Mouse (Mus musculus) ES-E14 (cell line): ENCODE results near the gene Gar1. TPM values are rescaled to one million over a fixed set of nuclear protein-coding genes. Genes with fewer than 3 reads are reported as not detected.

Source experiments
- DNase-seq: peaks from one replicate; pipeline ENCODE4 v3.0.0-alpha.2; 2013; ENCODE audit warnings: low read depth, low spot score
- H3K27ac ChIP-seq: 2 replicates; pipeline ENCODE4 v1.5.1; 2012; ENCODE audit warnings: low read depth, mild to moderate bottlenecking, low read length, moderate library complexity, mixed read lengths; ENCODE audit not compliant: poor library complexity, insufficient read depth, severe bottlenecking
- H3K36me3 ChIP-seq: 2 replicates; pipeline ENCODE4 v1.6.1; 2012; ENCODE audit warnings: mild to moderate bottlenecking, low read length, moderate library complexity, mixed read lengths; ENCODE audit not compliant: control insufficient read depth, poor library complexity, insufficient read depth, severe bottlenecking
- H3K4me1 ChIP-seq, 2 experiments: fragments of 150-350 bp in 1 of 2; sonication (generic) in 1 of 2; 2 replicates each; pipeline ENCODE4 v1.6.1; 2012; ENCODE audit warnings: low read length in 2 of 2, mild to moderate bottlenecking in 1 of 2, mixed read lengths in 1 of 2; ENCODE audit not compliant: control insufficient read depth in 2 of 2, insufficient read depth in 2 of 2, poor library complexity in 1 of 2
- H3K4me3 ChIP-seq, 2 experiments: fragments of 150-350 bp in 1 of 2; sonication (generic) in 1 of 2; 2 replicates each; pipeline ENCODE4 v1.5.1; 2012; ENCODE audit warnings: low read length in 2 of 2, low read depth in 1 of 2, mild to moderate bottlenecking in 1 of 2, mixed read lengths in 1 of 2; ENCODE audit not compliant: insufficient read depth in 1 of 2, poor library complexity in 1 of 2, severe bottlenecking in 1 of 2
- H3K9ac ChIP-seq: 2 replicates; pipeline ENCODE4 v1.6.1; 2012; ENCODE audit warnings: low read depth, mild to moderate bottlenecking, low read length, mixed read lengths; ENCODE audit not compliant: poor library complexity, insufficient read depth, severe bottlenecking
- H3K9me3 ChIP-seq: fragments of 150-350 bp; sonication (generic); 2 replicates; pipeline ENCODE4 v1.6.1; 2012; ENCODE audit warnings: low read depth, mild to moderate bottlenecking, low read length; ENCODE audit not compliant: control insufficient read depth, insufficient read depth
- CHD2 ChIP-seq: IDR thresholded peaks from 2 replicates; pipeline ENCODE4 v1.6.1; 2014; ENCODE audit warnings: mild to moderate bottlenecking, low read depth, low read length, inconsistent platforms
- HCFC1 ChIP-seq: IDR thresholded peaks from 2 replicates; pipeline ENCODE4 v1.6.1; 2012; ENCODE audit warnings: low read length, inconsistent platforms, borderline replicate concordance; ENCODE audit not compliant: insufficient read depth
- MAFK ChIP-seq: IDR thresholded peaks from 2 replicates; pipeline ENCODE4 v1.6.1; 2014; ENCODE audit warnings: mild to moderate bottlenecking, low read depth, low read length, inconsistent platforms; ENCODE audit not compliant: insufficient read depth
- ZC3H11A ChIP-seq: IDR thresholded peaks from 2 replicates; pipeline ENCODE4 v1.6.1; 2012; ENCODE audit warnings: low read depth, mild to moderate bottlenecking, inconsistent platforms, low read length, borderline replicate concordance
- ZNF384 ChIP-seq: IDR thresholded peaks from 2 replicates; pipeline ENCODE4 v1.6.1; 2012; ENCODE audit warnings: low read depth, low read length, inconsistent platforms
- in situ Hi-C, 2 experiments: fragments of 600-800 bp; cut with MboI; formaldehyde crosslinking; loops; one replicate each; pipeline ENCODE4 v1.15.1; 2025; ENCODE audit warnings: low sequenced_read_pairs in 2 of 2, inconsistent platforms in 1 of 2; ENCODE audit not compliant: unreplicated experiment in 2 of 2
- total RNA-seq: library from RNA; depleted of rRNA; stranded (reverse); fragments of 300-350 nt; gene quantifications from 2 replicates; pipeline ENCODE4 v1.2.3, GENCODE M21; 2012; rRNA removed

Gene Gar1
- total RNA-seq, 1 experiment: 79.1 TPM

GRCm38 (mm10) chr3:129781435-129781834, 49.8 kb downstream of the Gar1 start:
- no peaks in the 10 kb centered on the region for H3K36me3 ChIP-seq
- H3K27ac ChIP-seq: no peak overlapping the region
- in situ Hi-C loops: no loop called here
- H3K9ac ChIP-seq: no peak overlapping the region
- H3K9me3 ChIP-seq: peaks cover 2% of the 10 kb centered on the region
- H3K4me1 ChIP-seq: no peaks in the 10 kb centered on the region
- H3K4me3 ChIP-seq: no peak overlapping the region
- no peak for DNase-seq
- TF ChIP-seq ZNF384 (no peak), CHD2 (no peak), ZC3H11A (no peak), MAFK (no peak), HCFC1 (no peak)

Other genes starting within 250 kb of the Gar1 start
- 2.2 and 2.4 TPM in 2 replicates for gene Egf, start 76.1 kb downstream of the Gar1 start, total RNA-seq
- gene Lrit3, start 27.4 kb downstream of the Gar1 start, total RNA-seq: not detected in 2 replicates
- gene Rrh, start 8.8 kb downstream of the Gar1 start, total RNA-seq: 0.94 and 2.6 TPM in 2 replicates
- gene Cfi, start 4.5 kb upstream of the Gar1 start, total RNA-seq: not detected in 2 replicates
- 37.3 and 55.3 TPM in 2 replicates for gene Pla2g12a, start 47.2 kb upstream of the Gar1 start, total RNA-seq
- 5.0 and 6.2 TPM in 2 replicates for gene Casp6, start 70.0 kb upstream of the Gar1 start, total RNA-seq
- gene Mcub, start 138.8 kb upstream of the Gar1 start, total RNA-seq: 0.54 TPM in 1 of 2 replicates, not detected in the other
- 39.6 and 43.8 TPM in 2 replicates for gene Sec24b, start 230.2 kb upstream of the Gar1 start, total RNA-seq